Mouse (Mus musculus) erythroblast, embryonic 14.5 days (primary cell): ENCODE data around the gene Pck2.

Experiments used
- GATA1 ChIP-seq: IDR thresholded peaks from 2 replicates; pipeline ENCODE4 v1.6.1; 2012; ENCODE audit warnings: low read length, inconsistent platforms, mixed read lengths
- TAL1 ChIP-seq: IDR thresholded peaks from 3 replicates; pipeline ENCODE4 v1.6.1; 2012; ENCODE audit warnings: low read length, inconsistent platforms, mixed read lengths

- TF ChIP-seq GATA1: no peak
- TF ChIP-seq TAL1: no peak
These were observed 16.0 kb upstream of the Pck2 start for GRCm38 (mm10) chr14:55524062-55524461.
